Mouse (Mus musculus) lung, postnatal 36 days (tissue): ENCODE measurements around the gene Fam102a.
A peak's percentile ranks its signal among the peaks of the same experiment; 100 is the strongest.

Experiments
- DNase-seq: peaks from one replicate; pipeline ENCODE4 v3.0.0; 2022; ENCODE audit warnings: mixed read lengths

Gene Fam102a

GRCm38 (mm10) chr2:32547380-32547779 lies 12.2 kb downstream of the Fam102a start:
- no peak for DNase-seq

GRCm38 (mm10) chr2:32547964-32548739 lies 13.0 kb downstream of the Fam102a start:
- DNase-seq: peak; percentile 73

- DNase-seq: no peak
These were observed 14.0 kb downstream of the Fam102a start for GRCm38 (mm10) chr2:32549171-32549570.

GRCm38 (mm10) chr2:32549764-32550163 lies 14.6 kb downstream of the Fam102a start:
- peak; percentile 37 for DNase-seq

GRCm38 (mm10) chr2:32551236-32551635 lies 16.1 kb downstream of the Fam102a start:
- no peak for DNase-seq

- DNase-seq: no peak
These were observed 18.5 kb downstream of the Fam102a start for GRCm38 (mm10) chr2:32553592-32554148.

GRCm38 (mm10) chr2:32555484-32555883 lies 20.4 kb downstream of the Fam102a start:
- peak; percentile 68 for DNase-seq

- no peak for DNase-seq
These were observed 20.9 kb downstream of the Fam102a start for GRCm38 (mm10) chr2:32556019-32556418.

GRCm38 (mm10) chr2:32559570-32559969 lies 24.4 kb downstream of the Fam102a start:
- no peak for DNase-seq

GRCm38 (mm10) chr2:32566536-32567063 lies 31.5 kb downstream of the Fam102a start:
- peak; percentile 82 for DNase-seq

- no peak for DNase-seq
These were observed 33.0 kb downstream of the Fam102a start for GRCm38 (mm10) chr2:32568149-32568548.

GRCm38 (mm10) chr2:32568941-32569340 lies 33.8 kb downstream of the Fam102a start:
- DNase-seq: no peak

GRCm38 (mm10) chr2:32570698-32571494 lies 35.8 kb downstream of the Fam102a start, which contains the start of gene Dpm2:
TSS of gene Dpm2 (plus strand) at chr2:32570858.
- DNase-seq: peak; percentile 97

- DNase-seq: no peak
These were observed 37.1 kb downstream of the Fam102a start for GRCm38 (mm10) chr2:32572196-32572595.

- DNase-seq: no peak
These were observed 39.4 kb downstream of the Fam102a start, which contains the start of gene Pip5kl1 for GRCm38 (mm10) chr2:32574497-32574896. TSS of gene Pip5kl1 (plus strand) at chr2:32574797.

- peak; percentile 69 for DNase-seq
These were observed 39.9 kb downstream of the Fam102a start for GRCm38 (mm10) chr2:32574901-32575585.

GRCm38 (mm10) chr2:32575586-32576160 lies 40.5 kb downstream of the Fam102a start, which contains the start of gene 9430097D07Rik:
TSS of gene 9430097D07Rik (minus strand) at chr2:32575684.
- no peak for DNase-seq

GRCm38 (mm10) chr2:32576532-32576931 lies 41.4 kb downstream of the Fam102a start:
- no peak for DNase-seq

GRCm38 (mm10) chr2:32578146-32579046 lies 43.3 kb downstream of the Fam102a start:
- DNase-seq: peak; percentile 73

- peak; percentile 82 for DNase-seq
These were observed 46.4 kb downstream of the Fam102a start for GRCm38 (mm10) chr2:32581450-32582095.
